Mouse (Mus musculus) common myeloid progenitor, adult 5-6 weeks (primary cell): ENCODE data around the gene Tmem140. TPM values are rescaled to one million over a fixed set of nuclear protein-coding genes. Genes with fewer than 3 reads are reported as not detected.

ENCODE experiments used
- ATAC-seq: replicated peaks from 2 replicates; pipeline ENCODE4 v1.8.0; 2016; ENCODE audit warnings: low read depth, mild to moderate bottlenecking, moderate TSS enrichment, inconsistent platforms; ENCODE audit not compliant: poor library complexity, severe bottlenecking
- total RNA-seq: library from RNA; stranded (forward); fragments of 200-1000, 187-1606 nt; gene quantifications from 2 replicates; pipeline ENCODE4 v1.2.3, GENCODE M21; 2017

Tmem140 gene
- total RNA-seq, 1 experiment from 2014 or later = 2.2 TPM

DNA sequence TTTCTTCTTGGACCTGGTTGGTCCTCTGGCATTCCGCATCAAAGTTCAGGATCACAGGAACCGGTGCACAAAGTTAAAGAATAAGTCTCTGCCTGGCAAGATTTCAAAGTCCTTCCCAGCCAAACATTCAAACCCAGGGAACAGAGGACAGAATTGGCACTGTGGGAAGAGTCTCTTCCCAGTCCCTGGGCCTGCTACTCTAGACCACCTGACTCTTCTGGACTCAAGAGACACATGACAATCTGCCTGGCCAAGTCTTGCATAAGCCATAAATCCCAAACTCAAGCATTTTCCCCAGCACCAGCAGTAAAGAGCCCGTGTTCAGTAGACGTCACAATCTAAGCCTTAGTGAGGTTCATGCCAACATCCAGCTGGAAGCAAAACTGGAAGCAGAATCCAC lies 43.7 kb downstream of the Tmem140 start:
- ATAC-seq = no peak

GRCm38 (mm10) chr6:34907121-34907614 lies 44.2 kb downstream of the Tmem140 start:
- no peak for ATAC-seq

DNA sequence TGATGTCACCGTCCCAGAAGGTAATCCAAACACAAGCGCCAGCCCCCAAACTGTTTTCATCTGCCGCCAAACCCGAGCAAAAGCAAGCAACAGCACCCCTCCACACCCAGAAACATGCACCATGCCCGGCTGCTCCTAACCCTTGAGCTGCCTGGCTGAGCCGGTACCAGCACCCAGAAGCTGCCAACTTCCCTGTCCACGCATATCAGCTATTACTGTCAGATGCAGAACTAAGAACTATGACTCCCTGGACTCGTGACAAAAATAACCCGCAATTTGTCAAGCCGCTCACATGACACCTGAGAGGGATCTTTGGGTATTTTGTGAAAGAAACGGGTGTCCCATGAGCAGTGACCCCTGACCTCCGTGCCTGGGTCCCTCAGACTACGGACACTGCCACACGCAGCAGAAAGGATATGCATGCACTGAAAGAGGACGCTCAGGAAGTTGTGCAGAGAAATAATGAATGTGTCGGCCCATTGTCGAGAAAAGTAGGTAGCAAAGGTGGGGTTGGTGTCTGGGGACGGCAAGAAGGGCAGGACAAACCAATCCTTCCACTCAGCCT lies 44.8 kb downstream of the Tmem140 start:
- no peak for ATAC-seq

DNA sequence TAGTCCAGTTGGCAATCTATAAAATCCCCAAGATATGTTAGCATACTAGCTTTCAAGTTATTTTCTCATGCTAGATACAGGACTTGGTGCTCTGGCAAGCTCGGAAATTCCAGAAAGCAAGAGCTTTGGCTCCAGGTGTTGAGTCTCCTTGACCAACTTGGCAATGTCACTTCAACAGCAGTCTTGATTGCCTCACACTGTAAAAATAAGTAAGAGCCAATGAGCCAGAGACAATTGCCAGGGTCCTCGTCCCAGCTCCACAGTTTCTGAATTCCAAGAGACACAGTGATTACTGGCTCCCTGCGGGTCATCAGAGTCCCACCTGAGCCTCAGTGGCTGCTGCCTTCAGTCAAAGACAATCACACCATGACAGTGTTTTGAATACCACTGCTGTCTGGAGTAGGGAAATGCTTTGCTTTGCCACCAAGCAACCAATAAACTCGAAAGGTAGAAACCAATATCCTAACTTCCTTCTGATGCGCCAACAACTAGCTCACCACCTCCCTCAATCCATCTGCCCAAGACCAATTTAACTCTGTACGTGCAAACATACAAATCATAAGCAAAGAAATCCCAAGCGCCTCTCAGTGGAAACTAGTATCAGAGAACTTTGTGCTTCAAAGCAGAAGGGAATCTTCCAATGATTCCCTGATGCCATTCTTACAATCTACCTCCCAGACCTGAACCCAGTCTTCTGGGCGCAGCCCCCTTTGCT lies 46.8 kb downstream of the Tmem140 start:
- no peak for ATAC-seq

DNA sequence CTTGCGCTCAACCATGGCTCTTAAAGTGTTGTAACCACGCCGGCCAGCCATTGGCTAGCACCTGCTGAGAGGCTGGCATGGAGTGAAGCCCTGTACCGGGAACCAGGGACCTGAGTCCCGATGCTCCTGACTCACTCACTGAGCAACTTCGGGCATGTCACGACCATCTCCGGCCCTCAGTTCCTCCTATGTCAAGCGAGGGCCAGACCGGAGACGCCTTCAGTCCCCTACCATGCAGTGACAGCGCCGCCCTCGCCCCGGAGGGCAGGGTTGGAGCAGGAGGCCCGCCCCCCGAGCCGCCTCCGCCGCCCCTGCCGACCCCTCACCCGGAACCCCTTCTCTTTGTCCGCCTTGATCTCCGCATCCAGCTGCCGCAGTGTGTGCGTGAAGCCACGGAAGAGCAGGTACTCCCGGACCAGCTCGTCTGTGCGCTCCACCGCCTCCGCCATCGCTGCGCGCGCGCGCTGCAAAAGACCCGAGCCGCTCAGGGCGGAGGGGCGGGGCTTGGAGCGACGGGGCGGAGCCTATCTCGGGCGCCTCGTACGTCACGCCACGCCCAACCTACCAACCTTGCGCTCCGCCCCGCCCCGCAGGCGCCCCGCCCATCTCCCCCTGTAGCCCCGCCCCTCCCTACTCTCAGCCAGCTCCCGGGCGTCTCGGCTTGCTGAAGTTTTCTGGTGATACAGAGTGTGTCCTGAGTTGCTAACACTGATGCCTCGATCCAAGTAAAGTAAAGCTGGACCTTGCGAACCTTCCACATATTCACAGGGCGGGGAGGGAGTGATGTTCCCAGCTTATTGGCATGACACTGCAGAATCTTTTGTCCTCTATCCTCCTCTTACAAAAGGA lies 47.6 kb downstream of the Tmem140 start, which contains the start of gene Wdr91:
Gene Wdr91, minus strand, starts transcription at position 506 of the 849 bp plus-strand sequence.
- ATAC-seq = peak; percentile 80

- no peak for ATAC-seq
These were observed 50.5 kb downstream of the Tmem140 start for GRCm38 (mm10) chr6:34913341-34914040.

- no peak for ATAC-seq
These were observed 51.5 kb downstream of the Tmem140 start for GRCm38 (mm10) chr6:34914462-34914861.

GRCm38 (mm10) chr6:34919146-34919545 lies 56.2 kb downstream of the Tmem140 start:
- ATAC-seq = no peak

- ATAC-seq = no peak
These were observed 57.0 kb downstream of the Tmem140 start, which contains the start of gene Stra8 for GRCm38 (mm10) chr6:34919956-34920355. Stra8 (plus strand) TSS chr6:34920163.

DNA sequence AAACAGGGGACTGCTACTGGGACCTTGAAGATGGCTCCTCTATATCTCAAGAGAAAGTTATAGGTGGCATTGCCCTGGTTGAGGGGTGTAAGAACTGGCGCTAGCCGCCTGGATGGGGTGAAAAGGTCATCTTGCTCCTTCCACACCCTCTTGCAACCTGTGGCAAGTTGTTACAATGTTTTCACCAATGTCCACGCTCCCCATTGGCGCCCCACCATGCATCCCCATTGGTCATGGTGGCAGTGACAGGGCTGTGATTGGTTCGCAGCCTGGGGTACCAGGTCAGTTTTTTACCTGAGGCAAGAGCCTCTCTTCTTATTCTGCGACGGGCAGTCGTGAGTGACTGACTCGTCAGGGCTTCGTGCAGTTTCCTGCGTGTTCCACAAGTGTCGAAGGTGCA lies 57.7 kb downstream of the Tmem140 start:
- no peak for ATAC-seq

DNA sequence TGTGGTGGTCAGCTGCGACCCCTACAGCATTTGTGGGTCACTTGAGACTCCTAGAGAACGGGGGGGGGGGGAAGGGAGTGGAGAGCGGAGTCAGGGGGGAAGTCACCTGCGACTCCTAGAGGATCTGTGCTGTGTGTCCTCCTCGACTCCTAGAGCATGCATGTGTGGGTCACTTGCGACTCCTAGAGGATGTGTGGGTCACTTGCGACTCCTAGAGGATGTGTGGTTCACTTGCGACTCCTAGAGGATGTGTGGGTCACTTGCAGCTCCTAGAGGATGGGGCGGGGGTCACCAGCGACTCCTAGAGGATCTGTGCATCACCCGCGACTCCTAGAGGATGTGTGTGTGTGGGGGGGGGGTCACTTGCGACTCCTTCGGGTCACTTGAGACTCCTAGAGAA lies 59.0 kb downstream of the Tmem140 start:
- ATAC-seq = peak; percentile 97

Other genes with a start within 250 kb of the Tmem140 start
- gene Agbl3, start 82.7 kb upstream of the Tmem140 start, total RNA-seq = 1.9 and 7.8 TPM in 2 replicates
- gene Cyren, start 14.9 kb downstream of the Tmem140 start, total RNA-seq = 5.4 and 5.9 TPM in 2 replicates
- 14.9 and 25.1 TPM in 2 replicates for gene Wdr91, start 47.7 kb downstream of the Tmem140 start, total RNA-seq
- not detected in 2 replicates for gene Stra8, start 57.0 kb downstream of the Tmem140 start, total RNA-seq
- 0.18 and 0.39 TPM in 2 replicates for gene Slc23a4, start 125.3 kb downstream of the Tmem140 start, total RNA-seq